Mouse (Mus musculus): ENCODE measurements around the gene Edf1. TPM values are rescaled to one million over a fixed set of nuclear protein-coding genes. Genes with fewer than 3 reads are reported as not detected.

The Edf1 gene
- total RNA-seq, 2 experiments from 2014 or later: 179 to 182 TPM

Other genes with a start within 250 kb of the Edf1 start
- not detected for gene Grin1, start 238.7 kb upstream of the Edf1 start, total RNA-seq (2021)
- gene Man1b1, start 225.5 kb upstream of the Edf1 start, total RNA-seq (2021): 10 to 100 TPM; 14.0 to 15.2 TPM
- 10 to 100 TPM; 15.2 to 17.9 TPM for gene Dpp7, start 201.5 kb upstream of the Edf1 start, total RNA-seq (2021)
- 1 to 10 TPM; 3.8 to 5.7 TPM for gene Uap1l1, start 192.2 kb upstream of the Edf1 start, total RNA-seq (2021)
- not detected for gene Sapcd2, start 185.5 kb upstream of the Edf1 start, total RNA-seq (2021)
- gene Entpd2, start 162.0 kb upstream of the Edf1 start, total RNA-seq (2021): 1 to 10 TPM; 6.2 to 8.3 TPM
- 10 to 100 TPM; 15.8 to 19.0 TPM for gene Npdc1, start 158.5 kb upstream of the Edf1 start, total RNA-seq (2021)
- not detected for gene Fut7, start 134.6 kb upstream of the Edf1 start, total RNA-seq (2021)
- gene Abca2, start 129.1 kb upstream of the Edf1 start, total RNA-seq (2021): 10 to 100 TPM; 14.1 to 15.5 TPM
- 1 to 10 TPM in 1 of 2 experiments, under 1 TPM in 1; 0.39 to 1.0 TPM for gene Clic3, start 101.0 kb upstream of the Edf1 start, total RNA-seq (2021)
- 10 to 100 TPM; 13.7 to 15.1 TPM for gene Paxx, start 96.8 kb upstream of the Edf1 start, total RNA-seq (2021)
- gene Ptgds, start 87.8 kb upstream of the Edf1 start, total RNA-seq (2021): not detected
- not detected for gene Lcn12, start 63.9 kb upstream of the Edf1 start, total RNA-seq (2021)
- gene Fbxw5, start 57.1 kb upstream of the Edf1 start, total RNA-seq (2021): 10 to 100 TPM; 81.5 to 84.3 TPM
- gene C8g, start 56.1 kb upstream of the Edf1 start, total RNA-seq (2021): 1 to 10 TPM; 2.0 to 2.1 TPM
- 10 to 100 TPM; 13.7 to 15.1 TPM for gene Traf2, start 10.9 kb upstream of the Edf1 start, total RNA-seq (2021)
- under 1 TPM; 0.12 to 0.34 TPM for gene Mamdc4, start 17.0 kb downstream of the Edf1 start, total RNA-seq (2021)
- gene Phpt1, start 17.4 kb downstream of the Edf1 start, total RNA-seq (2021): 10 to 100 TPM; 54.6 to 57.5 TPM
- not detected for gene Ajm1, start 23.9 kb downstream of the Edf1 start, total RNA-seq (2021)
- 10 to 100 TPM; 75.3 to 82.5 TPM for gene Rabl6, start 50.7 kb downstream of the Edf1 start, total RNA-seq (2021)
- gene Ccdc183, start 59.8 kb downstream of the Edf1 start, total RNA-seq (2021): not detected
- 10 to 100 TPM; 17.1 to 17.3 TPM for gene Tmem141, start 64.2 kb downstream of the Edf1 start, total RNA-seq (2021)
- 1 to 10 TPM; 2.4 to 3.0 TPM for gene Fcna, start 70.2 kb downstream of the Edf1 start, total RNA-seq (2021)
- gene Lcn8, start 95.3 kb downstream of the Edf1 start, total RNA-seq (2021): 1 to 10 TPM; 4.5 to 5.0 TPM
- gene Lcn5, start 100.1 kb downstream of the Edf1 start, total RNA-seq (2021): not detected
- not detected for gene Lcn6, start 118.9 kb downstream of the Edf1 start, total RNA-seq (2021)
- gene Lcn10, start 124.9 kb downstream of the Edf1 start, total RNA-seq (2021): not detected
- gene Obp2a, start 142.2 kb downstream of the Edf1 start, total RNA-seq (2021): not detected
- gene Bmyc, start 148.9 kb downstream of the Edf1 start, total RNA-seq (2021): 10 to 100 TPM; 15.6 to 16.3 TPM
- gene Obp2b, start 179.2 kb downstream of the Edf1 start, total RNA-seq (2021): not detected
- not detected for gene Lcn3, start 207.7 kb downstream of the Edf1 start, total RNA-seq (2021)
- gene Lcn11, start 219.2 kb downstream of the Edf1 start, total RNA-seq (2021): not detected
- not detected for gene Gm13539, start 224.4 kb downstream of the Edf1 start, total RNA-seq (2021)

All from gastrocnemius, adult 18-20 months (tissue).